Mouse (Mus musculus): Measurements from ENCODE around the gene Grin2d.
"Not testable (repeated sequence)": the region's sequence is repeated elsewhere in the genome, so short reads cannot be mapped to it uniquely, and the experiment has no call there.

Gene Grin2d
- long read RNA-seq, experiment 1: 0 reads
- long read RNA-seq, experiment 2: 0 reads

DNA sequence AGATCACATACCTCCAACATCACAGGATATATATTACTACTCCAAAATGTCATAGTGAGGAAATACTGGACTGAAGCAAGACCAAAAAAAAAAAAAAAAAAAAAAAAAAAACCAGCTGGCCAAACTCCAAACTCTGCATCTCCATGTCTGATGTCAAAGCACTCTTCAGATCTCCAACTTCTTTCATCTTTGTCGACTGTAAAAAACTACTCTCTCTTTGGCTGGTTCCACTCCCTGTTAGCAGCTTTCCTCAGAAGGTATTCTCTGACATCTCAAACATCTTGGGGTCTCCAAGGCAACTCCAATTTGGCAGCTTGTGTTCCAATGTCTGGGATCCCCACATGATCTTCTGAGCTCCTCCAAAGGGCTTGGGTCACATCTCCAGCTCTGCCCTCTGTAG lies at the start of gene Grin2d:
Grin2d (minus strand) TSS at position 101 of the 400 bp plus-strand sequence.
- intact Hi-C loops (cut with DNase I): not testable (repeated sequence)

DNA sequence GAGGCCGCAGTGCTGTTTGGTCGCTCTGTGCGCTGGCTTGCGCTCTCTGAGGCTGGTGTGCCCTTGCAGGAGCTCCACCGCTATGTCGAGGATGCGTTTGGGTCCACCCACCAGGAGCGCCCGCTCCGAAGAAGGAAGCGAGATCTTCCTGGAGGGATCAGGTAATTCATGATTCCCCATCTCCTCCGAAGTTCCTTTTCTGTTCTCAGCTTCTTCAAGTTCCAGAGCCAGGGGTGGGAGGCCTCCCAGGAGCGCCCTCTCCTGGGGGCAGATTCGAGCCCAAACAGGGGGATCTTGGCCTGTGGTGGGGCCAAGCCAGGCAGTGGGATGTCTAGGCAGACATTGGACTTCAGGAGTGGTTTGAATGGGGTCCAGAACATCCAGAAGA lies 46.2 kb upstream of the Grin2d start:
- intact Hi-C loops (cut with DNase I): no loop called here

DNA sequence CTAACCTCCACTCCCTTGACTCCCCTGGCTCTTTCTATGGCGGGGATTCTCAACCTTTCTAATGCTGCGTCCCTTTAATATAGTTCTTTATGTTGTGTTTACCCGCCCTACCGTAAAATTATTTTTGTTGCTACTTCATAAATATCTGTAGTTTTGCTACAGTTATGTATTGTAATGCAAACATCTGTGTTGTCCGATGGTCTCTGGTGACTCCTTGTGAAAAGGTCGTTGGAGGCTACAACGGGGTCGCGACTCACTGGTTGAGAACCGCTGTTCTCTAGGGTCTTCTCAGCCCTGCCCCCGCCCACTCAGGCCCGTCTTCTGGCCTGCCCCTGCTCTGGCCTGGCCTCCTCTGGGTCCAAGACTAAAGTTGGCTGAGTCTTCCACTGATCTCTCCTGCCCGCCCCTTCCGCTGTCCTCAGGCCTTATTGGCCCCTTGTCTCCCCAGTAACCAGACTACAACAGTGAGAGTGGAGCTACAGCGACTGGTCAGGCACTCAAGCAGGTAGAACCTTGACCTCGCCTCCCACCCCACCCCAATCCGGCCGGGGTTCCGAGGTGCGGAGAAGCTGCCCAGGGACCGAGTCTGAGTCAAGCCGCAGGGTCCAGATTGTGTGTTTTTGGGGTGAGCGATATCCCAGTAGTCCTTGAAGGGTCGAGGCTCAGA lies 45.7 kb upstream of the Grin2d start, which contains the start of gene Ccdc114:
Ccdc114 (plus strand) TSS at position 311 of the 667 bp plus-strand sequence.
- intact Hi-C loops (cut with DNase I): no loop called here

DNA sequence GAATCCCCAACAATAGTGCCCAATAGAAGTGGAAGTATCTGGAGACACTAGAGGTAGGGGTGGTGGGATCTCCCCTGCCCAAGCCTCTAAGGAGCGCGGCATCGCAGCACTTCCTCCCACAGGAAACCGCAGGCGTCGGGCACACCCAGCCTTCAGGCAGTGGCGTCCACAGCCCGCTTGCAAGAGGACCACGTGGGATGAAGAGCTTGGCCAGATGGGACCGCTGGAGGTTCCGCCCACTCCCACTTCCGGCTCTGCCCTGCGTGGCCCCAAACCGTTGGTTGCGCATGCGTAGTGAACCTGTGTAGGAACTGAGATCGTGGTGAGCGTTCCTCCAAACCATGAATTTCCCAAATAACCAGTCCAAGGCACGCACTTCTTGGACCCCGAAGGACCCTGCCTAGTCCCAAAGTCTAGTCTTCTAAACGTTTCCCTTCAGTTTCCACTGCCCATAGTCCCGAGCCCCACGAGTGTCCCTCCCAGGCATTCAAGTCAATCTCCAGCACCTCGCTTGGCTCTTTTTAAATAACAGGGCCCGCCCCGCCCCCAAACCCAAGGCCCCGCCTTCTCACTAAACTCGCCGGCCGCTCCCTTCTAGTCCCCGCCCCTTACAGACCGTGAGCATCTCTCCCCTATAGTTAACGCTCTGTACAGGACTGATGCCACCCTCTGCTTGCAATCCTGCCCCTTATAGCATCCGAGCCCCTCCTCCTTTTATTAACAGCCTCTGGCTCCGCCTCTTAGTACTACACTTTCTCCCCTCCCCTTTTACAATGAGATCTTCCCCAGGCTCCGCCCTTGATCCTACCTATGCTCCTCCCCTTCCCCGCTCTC lies 45.0 kb upstream of the Grin2d start:
- intact Hi-C loops (cut with DNase I): no loop called here

DNA sequence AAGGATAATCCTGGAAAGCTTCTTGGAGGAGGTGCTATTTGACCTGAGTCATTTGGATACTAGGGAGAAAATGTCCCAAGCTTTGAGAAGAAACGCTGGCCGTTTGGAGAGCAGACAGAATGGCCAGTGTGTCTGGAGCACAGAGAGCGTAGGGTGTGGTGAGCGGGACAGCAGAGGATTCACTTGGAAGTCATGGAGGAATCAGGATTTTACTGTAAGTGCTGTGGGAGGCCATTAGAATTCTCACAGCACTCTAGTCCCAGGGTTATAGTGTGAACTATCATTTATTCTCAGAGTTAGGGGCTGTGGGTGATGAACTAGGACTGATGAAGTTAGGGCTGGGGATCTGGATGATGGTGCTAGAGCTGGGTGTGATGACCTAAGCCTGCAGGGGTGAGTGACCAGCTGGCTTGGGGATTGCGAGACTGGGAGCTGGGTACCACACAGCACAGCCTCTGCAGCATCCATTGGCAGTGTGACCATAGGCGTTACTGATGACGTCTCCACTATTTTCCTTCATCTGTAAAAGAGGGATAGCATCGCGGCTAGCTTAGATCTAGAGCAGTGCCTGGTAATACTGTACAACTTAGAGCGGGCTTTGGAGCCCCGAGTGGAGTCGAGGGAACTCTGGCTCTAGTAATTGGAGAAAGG lies 43.9 kb upstream of the Grin2d start:
- intact Hi-C loops (cut with DNase I): no loop called here

DNA sequence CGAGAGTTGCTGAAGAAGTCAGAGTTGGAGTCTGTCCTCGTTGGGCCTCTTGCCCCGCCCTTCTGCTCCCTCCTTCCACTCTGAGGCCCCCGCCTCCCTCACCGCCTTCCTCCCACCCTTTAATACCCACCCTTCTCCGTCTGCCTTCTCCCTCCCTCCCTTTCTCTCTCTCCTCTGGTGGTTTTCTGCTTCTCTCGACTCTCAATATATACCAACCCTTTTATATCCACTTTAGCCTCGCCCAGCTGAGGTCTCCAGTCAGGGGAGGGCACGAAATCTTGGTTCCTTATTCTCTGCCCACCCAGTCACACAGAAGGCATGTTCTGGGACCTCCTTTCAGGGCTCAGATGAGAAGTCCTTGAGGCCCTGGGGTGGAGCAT lies 43.1 kb upstream of the Grin2d start, which contains the start of gene Emp3:
Emp3 (minus strand) TSS at position 163 of the 380 bp plus-strand sequence.
- intact Hi-C loops (cut with DNase I): no loop called here

DNA sequence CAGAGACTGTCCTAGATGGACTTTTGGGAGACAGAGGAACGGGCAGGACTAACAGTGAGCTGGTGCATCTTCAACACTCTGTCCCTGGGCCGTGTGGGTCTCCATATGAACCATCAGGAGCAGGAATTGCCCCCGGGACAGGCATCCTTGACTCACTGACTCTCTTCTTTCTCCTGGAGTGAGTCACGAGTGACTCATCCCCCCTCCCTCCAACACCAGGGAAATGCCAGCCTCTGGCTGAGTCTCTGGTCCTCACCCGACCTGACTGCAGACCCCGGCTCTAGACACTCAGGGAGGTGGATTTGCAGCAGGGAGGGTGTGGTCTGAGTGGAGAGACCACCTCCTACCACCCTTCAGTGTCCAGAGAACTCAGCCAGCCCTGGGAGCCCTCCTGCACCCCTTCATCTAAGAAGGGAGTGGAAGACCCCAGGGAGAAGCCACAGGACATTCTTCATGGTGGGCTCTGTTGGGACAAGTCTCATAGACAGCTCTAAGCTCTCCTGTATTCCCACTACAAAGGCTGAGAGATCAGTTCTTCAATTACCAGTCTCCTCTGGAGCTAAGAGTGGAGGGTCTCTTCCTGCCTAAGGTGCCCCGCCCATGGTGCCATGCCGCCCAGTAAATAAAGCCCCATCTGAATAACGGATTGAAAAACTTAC lies 42.5 kb upstream of the Grin2d start:
- intact Hi-C loops (cut with DNase I): no loop called here

DNA sequence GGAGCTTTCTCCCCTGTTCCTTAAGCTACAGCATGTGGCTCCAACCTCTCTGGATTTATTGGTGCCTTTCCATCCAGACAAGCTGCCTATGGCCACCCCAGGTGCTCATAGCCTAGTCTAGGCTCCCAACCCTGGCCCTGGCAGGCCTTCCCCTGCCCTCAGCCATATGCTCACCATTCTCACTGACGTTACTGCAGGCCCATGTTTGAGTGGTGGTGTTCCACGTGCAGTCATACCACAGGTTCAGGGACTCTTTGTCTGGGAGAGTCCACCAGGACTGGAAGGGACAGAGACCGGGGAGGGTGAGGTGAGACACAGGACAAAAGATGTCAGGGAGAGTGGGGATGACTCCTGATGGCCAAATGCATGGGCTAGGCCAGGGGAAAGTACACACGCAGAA lies 41.6 kb upstream of the Grin2d start:
- intact Hi-C loops (cut with DNase I): no loop called here

DNA sequence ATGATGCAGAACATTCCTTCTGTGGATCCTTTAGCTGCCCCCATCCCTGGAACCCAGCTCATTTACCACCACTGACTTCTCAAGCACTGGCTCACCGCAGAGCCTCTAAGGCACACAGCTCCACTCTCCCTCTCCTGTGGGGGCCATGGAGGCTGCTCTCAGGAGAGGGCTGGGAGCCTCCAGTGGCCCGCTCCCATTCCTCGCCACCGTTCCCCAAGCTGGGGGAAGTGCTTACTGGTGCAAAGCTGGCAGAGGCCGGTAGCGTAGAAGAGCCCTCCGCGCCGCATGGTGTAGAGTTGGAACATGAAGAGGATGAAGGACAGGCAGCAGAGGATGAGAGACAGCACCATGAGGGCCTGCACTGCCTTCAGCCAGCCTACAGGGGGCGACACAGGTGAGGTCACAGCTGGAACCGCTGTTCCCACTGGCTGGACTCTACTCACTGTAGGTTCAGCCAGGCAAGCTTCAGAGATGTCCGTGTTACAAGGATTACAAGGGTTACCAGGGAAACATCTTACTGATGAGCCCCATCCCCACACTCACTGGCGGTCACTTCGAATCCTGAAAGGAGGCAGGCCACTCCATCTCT lies 41.0 kb upstream of the Grin2d start:
- intact Hi-C loops (cut with DNase I): no loop called here

DNA sequence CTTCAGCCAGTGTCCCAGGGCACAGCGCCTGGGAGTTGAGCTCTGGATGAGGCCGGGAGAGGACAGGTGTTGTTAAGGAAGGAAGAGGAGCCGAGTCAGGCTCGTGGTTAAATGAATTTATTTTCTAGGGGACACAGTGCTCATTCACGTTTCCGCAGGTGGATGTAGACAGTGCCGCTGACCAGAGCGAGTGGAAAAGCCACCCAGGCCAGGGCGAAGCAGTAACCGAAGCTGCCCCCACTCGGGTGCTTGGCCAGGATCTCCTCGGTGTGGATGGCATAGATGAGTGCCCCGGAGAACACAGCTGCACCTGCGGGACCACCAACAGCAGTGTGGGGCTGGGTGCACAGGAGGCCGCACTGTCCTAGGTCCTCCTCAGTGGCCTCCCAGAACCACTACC lies 39.7 kb upstream of the Grin2d start:
- intact Hi-C loops (cut with DNase I): no loop called here

DNA sequence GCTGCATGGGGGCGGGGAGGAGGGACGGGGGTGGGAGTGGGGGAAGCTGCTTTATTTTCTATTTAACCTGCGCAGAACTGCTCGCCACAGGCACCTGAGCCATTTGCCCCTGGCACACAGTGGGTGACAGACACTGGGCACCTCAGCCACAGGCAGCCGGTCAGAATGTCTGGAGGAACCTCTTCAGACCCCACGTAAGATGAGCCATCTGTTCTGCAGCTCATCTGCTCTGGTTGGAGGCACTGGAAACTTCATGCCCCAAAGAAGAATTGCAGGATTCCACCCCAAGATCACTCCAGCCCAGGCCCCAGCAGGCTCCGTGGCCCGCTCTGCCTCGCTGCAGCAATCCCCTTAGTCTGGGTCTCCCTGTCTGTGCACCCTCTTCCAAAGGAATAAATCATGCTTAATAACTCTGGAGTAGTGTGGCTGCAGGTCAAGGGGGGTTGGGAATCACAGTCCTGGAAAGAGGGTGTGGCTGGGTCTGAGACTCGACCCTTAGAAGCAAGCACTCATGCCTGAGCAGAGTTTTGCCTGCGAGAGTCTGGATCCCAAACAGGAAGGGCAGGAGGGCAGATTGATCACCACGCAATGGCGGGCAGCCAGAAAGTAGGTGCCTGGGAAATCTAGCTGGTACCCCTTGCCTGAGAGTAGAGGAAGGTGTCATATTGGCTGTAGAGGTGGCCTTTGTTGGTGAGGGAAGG lies 39.0 kb upstream of the Grin2d start:
- intact Hi-C loops (cut with DNase I): no loop called here

DNA sequence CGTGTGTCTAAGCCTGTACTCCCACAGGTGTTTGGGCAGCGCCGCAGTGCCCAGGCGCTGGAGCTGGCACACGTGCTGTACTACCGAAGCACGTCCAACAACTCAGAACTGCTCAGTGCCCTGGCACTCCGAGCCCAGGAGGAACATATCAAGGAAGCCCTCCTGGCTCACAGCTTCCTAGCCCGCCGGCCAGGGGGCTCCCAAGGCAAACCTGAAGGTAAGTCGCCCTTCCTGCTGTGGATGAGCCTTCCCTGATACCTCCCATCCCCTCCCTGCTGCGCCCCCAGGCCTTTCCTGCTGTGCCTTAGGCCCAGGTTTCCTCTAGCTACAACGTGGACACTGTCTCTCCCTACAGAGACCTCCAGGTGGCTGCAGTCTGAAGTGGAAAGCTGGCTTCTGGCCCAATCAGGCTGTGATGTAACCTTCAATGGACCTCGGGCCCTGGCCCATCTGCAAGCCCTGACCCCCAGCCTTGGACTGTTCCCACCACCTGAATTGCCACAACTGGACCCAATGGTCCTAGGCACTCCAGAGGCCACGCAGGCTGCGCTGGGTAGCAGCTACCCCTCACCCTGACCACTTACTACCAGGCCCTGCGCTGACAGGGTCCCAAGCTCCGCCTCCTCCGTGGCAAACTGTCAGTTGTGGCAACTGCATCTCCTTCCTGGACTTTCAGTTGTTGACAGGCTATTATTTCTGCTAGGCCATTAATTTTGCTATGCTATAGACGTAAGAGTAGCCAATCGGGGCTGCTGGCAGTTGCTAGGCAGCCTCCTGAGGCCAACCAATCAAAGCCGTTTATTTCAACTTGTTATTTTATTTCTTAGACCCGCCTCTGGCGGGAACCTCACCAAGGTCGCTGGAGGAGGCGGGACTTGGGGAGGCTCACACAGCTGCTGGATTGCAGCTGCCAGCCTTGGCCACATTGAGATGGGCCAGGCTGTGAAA lies 38.2 kb upstream of the Grin2d start:
- intact Hi-C loops (cut with DNase I): no loop called here

DNA sequence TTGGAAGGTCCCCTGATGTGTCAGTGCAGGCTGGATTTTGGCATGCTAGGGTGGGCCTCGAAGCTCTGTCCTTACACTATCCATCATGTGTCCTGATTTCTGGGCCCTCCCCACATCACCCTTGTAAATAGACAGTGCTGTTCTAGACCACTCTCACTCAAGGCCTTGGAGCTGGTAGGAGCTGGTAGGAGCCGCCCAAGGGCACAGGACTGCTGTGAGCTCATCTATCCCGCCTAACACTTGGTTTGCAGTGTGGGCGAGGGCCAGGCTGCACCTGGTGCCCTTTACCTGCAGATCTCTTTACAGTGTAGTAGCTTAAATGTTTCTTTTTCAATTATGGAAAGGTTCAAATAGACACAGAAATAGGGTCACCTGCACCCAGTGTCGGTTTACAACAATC lies 36.8 kb upstream of the Grin2d start:
- intact Hi-C loops (cut with DNase I): no loop called here

DNA sequence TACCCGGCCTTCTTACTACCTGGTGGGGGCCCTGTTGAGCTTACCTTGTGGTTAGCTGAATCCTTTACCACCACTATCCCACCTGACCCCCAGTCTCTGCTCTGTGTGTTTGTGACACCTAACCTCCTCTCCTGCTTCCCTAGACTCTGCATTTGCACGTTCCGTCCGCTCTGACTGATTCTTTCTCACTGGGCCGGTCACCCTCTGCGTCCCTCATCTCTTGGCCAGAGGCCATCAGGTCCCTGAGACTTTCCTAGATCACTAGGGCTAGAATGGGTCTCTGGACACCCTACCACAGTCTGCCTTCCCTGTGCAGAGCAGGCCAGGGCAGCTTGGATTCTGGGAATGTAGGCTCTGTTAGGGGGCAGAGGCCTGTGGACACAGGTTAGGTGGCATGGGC lies 35.9 kb upstream of the Grin2d start:
- intact Hi-C loops (cut with DNase I): no loop called here

DNA sequence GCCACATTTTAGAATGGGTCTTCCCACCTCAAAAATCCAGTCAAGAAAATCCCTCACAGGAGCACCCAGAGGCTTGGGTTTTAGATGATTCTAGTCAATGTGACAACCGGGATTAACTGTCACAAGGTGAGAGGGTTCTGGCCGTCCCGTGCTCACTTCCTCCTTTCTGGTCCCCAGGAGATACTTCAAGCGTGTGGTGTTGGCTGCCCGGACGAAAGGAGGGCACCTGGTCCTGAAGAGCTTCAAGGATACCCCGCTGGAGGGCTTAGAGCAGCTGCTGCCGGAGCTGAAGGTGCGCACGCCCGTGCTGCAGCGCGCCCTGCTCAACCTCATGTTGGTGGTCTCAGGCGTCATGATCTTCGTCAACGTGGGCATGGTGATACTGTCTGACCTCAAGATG lies 31.0 kb upstream of the Grin2d start:
- intact Hi-C loops (cut with DNase I): no loop called here

DNA sequence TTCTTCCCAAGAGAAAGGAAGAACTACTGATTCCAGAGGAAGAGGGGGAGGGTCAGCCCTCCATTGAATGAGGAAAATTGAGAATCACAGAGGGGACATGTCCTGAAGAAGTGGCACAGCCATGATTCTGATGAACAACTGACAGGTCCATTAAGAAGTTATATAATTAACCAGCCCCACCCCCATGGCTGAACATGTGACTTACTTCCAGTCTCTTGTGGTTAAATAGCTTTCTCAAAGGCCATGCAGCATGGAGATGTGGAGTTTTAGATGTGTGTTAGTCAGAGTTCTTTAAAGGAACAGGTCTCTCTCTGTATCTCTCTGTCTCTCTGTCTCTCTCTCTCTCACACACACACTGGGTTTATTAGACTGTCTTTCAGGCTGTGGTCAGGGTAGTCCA lies 30.2 kb upstream of the Grin2d start:
- intact Hi-C loops (cut with DNase I): no loop called here

DNA sequence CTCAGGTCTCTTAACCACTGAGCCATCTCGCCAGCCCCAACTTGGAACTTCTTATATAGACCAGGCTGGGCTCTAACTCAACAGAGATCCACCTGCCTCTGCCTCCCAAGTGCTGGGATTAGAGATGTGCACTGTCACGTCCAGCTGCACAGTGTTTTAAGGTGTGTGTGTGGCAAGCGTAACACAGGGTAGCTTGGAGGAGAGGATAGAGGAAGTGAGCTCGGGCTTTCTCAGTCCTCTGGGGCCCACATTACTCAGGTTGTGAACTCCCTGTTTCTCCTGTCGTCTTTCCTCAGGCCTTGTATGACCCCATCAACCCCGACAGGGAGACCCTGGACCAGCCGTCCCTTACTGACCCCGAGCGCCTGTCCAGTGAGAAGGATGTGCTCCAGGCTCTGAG lies 28.4 kb upstream of the Grin2d start:
- intact Hi-C loops (cut with DNase I): no loop called here

DNA sequence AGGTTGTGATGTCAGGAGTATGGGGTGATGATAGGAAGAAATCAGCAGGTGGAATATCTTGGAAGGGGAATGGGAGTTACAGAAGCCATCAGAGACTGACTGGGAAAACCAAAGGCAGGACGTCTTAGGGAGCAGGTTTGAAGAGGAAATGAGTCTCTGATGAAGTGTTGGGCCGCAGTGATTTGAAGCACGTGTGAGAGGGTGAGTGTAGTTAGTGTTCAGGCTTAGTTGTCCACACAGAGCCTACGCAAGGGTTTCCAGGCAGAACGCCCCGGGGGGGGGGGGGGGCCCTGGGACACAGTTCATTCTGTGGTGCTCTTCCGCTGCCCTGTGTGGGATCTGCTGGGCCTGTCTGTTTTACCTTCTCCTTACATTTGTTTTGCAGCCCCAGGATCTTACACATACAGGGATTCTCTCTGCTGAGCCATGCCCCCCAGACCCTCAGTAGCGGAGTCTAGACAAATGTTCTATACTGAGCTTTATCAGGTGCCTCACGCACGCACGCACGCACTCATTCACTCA lies 24.4 kb upstream of the Grin2d start:
- intact Hi-C loops (cut with DNase I): no loop called here

DNA sequence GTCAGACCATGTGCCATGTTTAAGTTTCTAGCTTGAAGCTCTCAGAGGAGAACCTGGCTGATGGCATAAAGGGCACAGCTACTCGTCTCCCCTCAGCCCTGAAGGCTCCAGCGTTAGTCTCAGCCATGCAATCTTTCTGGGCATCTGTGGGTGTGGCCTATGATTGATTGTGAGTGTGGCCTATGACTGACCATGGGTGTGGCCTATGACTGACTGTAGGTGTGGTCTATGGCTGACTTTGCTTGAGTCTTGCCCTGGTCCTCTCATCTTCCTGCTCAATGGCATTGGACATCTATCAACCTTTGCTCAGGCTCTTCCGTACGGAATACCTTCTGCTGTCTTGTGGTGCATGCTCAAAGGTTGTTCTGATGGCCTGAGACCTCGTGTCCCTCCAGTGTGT lies 23.4 kb upstream of the Grin2d start:
- intact Hi-C loops (cut with DNase I): no loop called here
